Mouse (Mus musculus) monocyte, adult 2 months (primary cell): ENCODE measurements around the gene Phldb2.

Source experiments
- DNase-seq, 2 experiments: peaks; one replicate each; pipeline ENCODE4 v3.0.0; 2022; ENCODE audit warnings: low spot score in 2 of 2, low read depth in 1 of 2

Phldb2 gene

GRCm38 (mm10) chr16:45798591-45798990 is 154.8 kb downstream of the Phldb2 start:
- DNase-seq, result no peak

- DNase-seq, result no peak
Measured at GRCm38 (mm10) chr16:45796815-45797214, 156.6 kb downstream of the Phldb2 start.

- DNase-seq, result no peak
Measured at GRCm38 (mm10) chr16:45795188-45795693, 158.2 kb downstream of the Phldb2 start.

GRCm38 (mm10) chr16:45792781-45793180 is 160.6 kb downstream of the Phldb2 start:
- DNase-seq, result no peak

- DNase-seq, result no peak
Measured at GRCm38 (mm10) chr16:45791286-45791685, 162.1 kb downstream of the Phldb2 start.

- DNase-seq, result no peak
Measured at GRCm38 (mm10) chr16:45789311-45789710, 164.1 kb downstream of the Phldb2 start.

- DNase-seq, result no peak
Measured at GRCm38 (mm10) chr16:45787650-45788049, 165.7 kb downstream of the Phldb2 start.

- no peak for DNase-seq
Measured at GRCm38 (mm10) chr16:45786639-45787038, 166.8 kb downstream of the Phldb2 start.

- DNase-seq, result no peak
Measured at GRCm38 (mm10) chr16:45780001-45780400, 173.4 kb downstream of the Phldb2 start.

GRCm38 (mm10) chr16:45774813-45775212 is 178.6 kb downstream of the Phldb2 start:
- no peak for DNase-seq

- DNase-seq, result no peak
Measured at GRCm38 (mm10) chr16:45770914-45771313, 182.5 kb downstream of the Phldb2 start.

- DNase-seq, result no peak
Measured at GRCm38 (mm10) chr16:45767853-45768640, 185.4 kb downstream of the Phldb2 start.

- DNase-seq, result no peak
Measured at GRCm38 (mm10) chr16:45767434-45767833, 186.0 kb downstream of the Phldb2 start.

- DNase-seq, result no peak
Measured at GRCm38 (mm10) chr16:45765801-45766494, 187.4 kb downstream of the Phldb2 start.

- DNase-seq, result no peak
Measured at GRCm38 (mm10) chr16:45765102-45765501, 188.3 kb downstream of the Phldb2 start.

GRCm38 (mm10) chr16:45762859-45763505 is 190.4 kb downstream of the Phldb2 start:
- DNase-seq, result no peak

GRCm38 (mm10) chr16:45761425-45761824 is 192.0 kb downstream of the Phldb2 start:
- no peak for DNase-seq

GRCm38 (mm10) chr16:45758726-45759269 is 194.6 kb downstream of the Phldb2 start:
- no peak for DNase-seq

GRCm38 (mm10) chr16:45757421-45758078 is 195.8 kb downstream of the Phldb2 start:
- no peak for DNase-seq

GRCm38 (mm10) chr16:45756855-45757254 is 196.5 kb downstream of the Phldb2 start:
- no peak for DNase-seq

- no peak for DNase-seq
Measured at GRCm38 (mm10) chr16:45743591-45744144, 209.7 kb downstream of the Phldb2 start.
